Mouse (Mus musculus) hindbrain, postnatal 0 days (tissue): ENCODE results near the gene Chn2. TPM values are rescaled to one million over a fixed set of nuclear protein-coding genes. Genes with fewer than 3 reads are reported as not detected.

Source experiments
- ATAC-seq: fragments of 200-750 bp; cut with Nextera tagmentation; 2 replicates; pipeline ENCODE4 v1.8.0; 2017; ENCODE audit warnings: mild to moderate bottlenecking, moderate TSS enrichment, moderate library complexity
- DNase-seq: peaks from one replicate; pipeline ENCODE4 v3.0.0-alpha.2; 2015; ENCODE audit warnings: low spot score
- H3K27ac ChIP-seq: fragments of 300-500 bp; sonication (generic); 2 replicates; pipeline ENCODE4 v1.5.1; 2014; ENCODE audit warnings: mild to moderate bottlenecking
- H3K27me3 ChIP-seq: fragments of 300-500 bp; sonication (generic); 2 replicates; pipeline ENCODE4 v1.6.1; 2014; ENCODE audit warnings: low read length, mixed read lengths; ENCODE audit not compliant: insufficient read depth
- H3K36me3 ChIP-seq: fragments of 300-500 bp; sonication (generic); 2 replicates; pipeline ENCODE4 v1.6.1; 2014; ENCODE audit warnings: low read length, mixed read lengths; ENCODE audit not compliant: insufficient read depth
- H3K4me1 ChIP-seq: fragments of 300-500 bp; sonication (generic); 2 replicates; pipeline ENCODE4 v1.6.1; 2014; ENCODE audit warnings: antibody characterized with exemption, low read length, mixed read lengths; ENCODE audit not compliant: insufficient read depth
- H3K4me2 ChIP-seq: fragments of 300-500 bp; sonication (generic); 2 replicates; pipeline ENCODE4 v1.6.1; 2014; ENCODE audit warnings: low read depth, mild to moderate bottlenecking, low read length, moderate library complexity, mixed read lengths
- H3K4me3 ChIP-seq: fragments of 300-500 bp; sonication (generic); 2 replicates; pipeline ENCODE4 v1.5.1; 2014; ENCODE audit warnings: low read length
- H3K9ac ChIP-seq: fragments of 300-500 bp; sonication (generic); replicated peaks from 2 replicates; pipeline ENCODE4 v1.6.1; 2014; ENCODE audit warnings: mild to moderate bottlenecking, low read length, moderate library complexity, mixed read lengths
- H3K9me3 ChIP-seq: fragments of 300-500 bp; sonication (generic); 2 replicates; pipeline ENCODE4 v1.6.1; 2016; ENCODE audit warnings: low read length, mixed read lengths
- CTCF ChIP-seq: IDR thresholded peaks from 2 replicates; pipeline ENCODE4 v1.5.1; 2016; ENCODE audit warnings: antibody characterized with exemption, control low read depth, low read depth
- WGBS: fragments of 180-500 bp; shearing (Covaris S2); extraction: QIAGEN DNeasy Blood & Tissue Kit; methylation state at CpG from one replicate; pipeline ENCODE4 v1.1.7; 2014; 5-methylcytosine and 5-hydroxymethylcytosine counted together
- polyA plus RNA-seq: library from polyadenylated mRNA; unstranded; fragments of >200 nt; fragmentation: Nextera tagmentation; extraction: Ambion mirVana; gene quantifications from 2 replicates; pipeline ENCODE4 v1.2.1, GENCODE M21; 2015
- total RNA-seq: library from RNA; depleted of rRNA; stranded (reverse); fragments of >200 nt; gene quantifications from 2 replicates; pipeline ENCODE4 v1.2.3, GENCODE M21; 2014

The Chn2 gene
- total and polyA plus RNA-seq, 2 experiments from 2014 or later = 21.2 to 43.8 TPM

GRCm38 (mm10) chr6:54048768-54049167 is 9.4 kb downstream of the Chn2 start:
- WGBS = 94% methylated on average over 6 of the region's 6 CpGs
- Histone ChIP-seq H3K4me1 (no peaks in the 10 kb centered on the region), H3K36me3 (no peaks in the 10 kb centered on the region), H3K9ac (no peak overlapping the region), H3K4me2 (no peak overlapping the region), H3K27me3 (no peaks in the 10 kb centered on the region), H3K9me3 (no peaks in the 10 kb centered on the region), H3K27ac (no peak overlapping the region), H3K4me3 (no peak overlapping the region)
- DNase-seq (no peak), ATAC-seq (no peak)
- TF ChIP-seq CTCF = no peak

GRCm38 (mm10) chr6:54051173-54051572 is 11.8 kb downstream of the Chn2 start:
- no peaks in the 10 kb centered on the region for H3K9me3 ChIP-seq
- 62% methylated on average over 7 of the region's 7 CpGs for WGBS
- ATAC-seq (no peak), DNase-seq (no peak)
- no peak overlapping the region for H3K9ac ChIP-seq
- H3K4me1 ChIP-seq = no peaks in the 10 kb centered on the region
- H3K27me3 ChIP-seq = no peaks in the 10 kb centered on the region
- H3K36me3 ChIP-seq = no peaks in the 10 kb centered on the region
- H3K4me3 ChIP-seq = no peak overlapping the region
- H3K4me2 ChIP-seq = no peak overlapping the region
- TF ChIP-seq CTCF = no peak
- no peak overlapping the region for H3K27ac ChIP-seq

GRCm38 (mm10) chr6:54052124-54052523 is 12.8 kb downstream of the Chn2 start:
- Histone ChIP-seq H3K9me3 (no peaks in the 10 kb centered on the region), H3K27me3 (no peaks in the 10 kb centered on the region), H3K4me1 (no peaks in the 10 kb centered on the region), H3K36me3 (no peaks in the 10 kb centered on the region), H3K9ac (no peak overlapping the region), H3K27ac (no peak overlapping the region), H3K4me3 (no peak overlapping the region), H3K4me2 (no peak overlapping the region)
- DNase-seq (no peak), ATAC-seq (no peak)
- WGBS = 82% methylated on average over 7 of the region's 7 CpGs
- no peak for TF ChIP-seq CTCF

GRCm38 (mm10) chr6:54052666-54053065 is 13.3 kb downstream of the Chn2 start:
- 78% methylated on average over 1 of the region's 1 CpGs for WGBS
- no peaks in the 10 kb centered on the region for H3K27me3 ChIP-seq
- H3K4me3 ChIP-seq = no peak overlapping the region
- no peak overlapping the region for H3K27ac ChIP-seq
- TF ChIP-seq CTCF = no peak
- no peak for ATAC-seq
- no peak overlapping the region for H3K9ac ChIP-seq
- no peaks in the 10 kb centered on the region for H3K9me3 ChIP-seq
- H3K4me2 ChIP-seq = no peak overlapping the region
- DNase-seq = no peak
- H3K36me3 ChIP-seq = no peaks in the 10 kb centered on the region
- H3K4me1 ChIP-seq = no peaks in the 10 kb centered on the region

- ATAC-seq = no peak
- 66% methylated on average over 3 of the region's 3 CpGs for WGBS
- no peaks in the 10 kb centered on the region for H3K4me1 ChIP-seq
- no peak overlapping the region for H3K27ac ChIP-seq
- no peak overlapping the region for H3K4me2 ChIP-seq
- H3K36me3 ChIP-seq = no peaks in the 10 kb centered on the region
- no peak for TF ChIP-seq CTCF
- no peaks in the 10 kb centered on the region for H3K27me3 ChIP-seq
- no peak overlapping the region for H3K4me3 ChIP-seq
- no peak overlapping the region for H3K9ac ChIP-seq
- DNase-seq = no peak
- no peaks in the 10 kb centered on the region for H3K9me3 ChIP-seq
These were observed 14.0 kb downstream of the Chn2 start for GRCm38 (mm10) chr6:54053316-54053715.

- TF ChIP-seq CTCF = no peak
- ATAC-seq (no peak), DNase-seq (no peak)
- Histone ChIP-seq H3K4me2 (no peak overlapping the region), H3K36me3 (no peaks in the 10 kb centered on the region), H3K4me3 (no peak overlapping the region), H3K27me3 (no peaks in the 10 kb centered on the region), H3K27ac (no peak overlapping the region), H3K9me3 (no peaks in the 10 kb centered on the region), H3K4me1 (no peaks in the 10 kb centered on the region), H3K9ac (no peak overlapping the region)
- 72% methylated on average over 5 of the region's 5 CpGs for WGBS
These were observed 16.0 kb downstream of the Chn2 start for GRCm38 (mm10) chr6:54055387-54055786.

GRCm38 (mm10) chr6:54056548-54057532 is 17.5 kb downstream of the Chn2 start:
- no peaks in the 10 kb centered on the region for H3K9me3 ChIP-seq
- WGBS = 61% methylated on average over 18 of the region's 18 CpGs
- H3K4me2 ChIP-seq = no peak overlapping the region
- no peak for ATAC-seq
- no peak for DNase-seq
- H3K27me3 ChIP-seq = no peaks in the 10 kb centered on the region
- no peak overlapping the region for H3K4me3 ChIP-seq
- no peak for TF ChIP-seq CTCF
- no peaks in the 10 kb centered on the region for H3K36me3 ChIP-seq
- no peaks in the 10 kb centered on the region for H3K4me1 ChIP-seq
- H3K27ac ChIP-seq = no peak overlapping the region
- H3K9ac ChIP-seq = no peak overlapping the region
